Mouse (Mus musculus) liver, postnatal 0 days (tissue): Measurements from ENCODE around the gene Nectin2.

Experiments
- CTCF ChIP-seq: sonication (generic); IDR thresholded peaks from 2 replicates; pipeline ENCODE4 v1.5.1; 2016; ENCODE audit warnings: antibody characterized with exemption, low read depth
- EP300 ChIP-seq: IDR thresholded peaks from 2 replicates; pipeline ENCODE4 v1.6.1; 2016; ENCODE audit warnings: antibody characterized with exemption, low read depth, mild to moderate bottlenecking

GRCm38 (mm10) chr7:19695213-19695594, 55.1 kb downstream of the Nectin2 start:
- TF ChIP-seq CTCF (no peak), EP300 (peak; percentile 52)
